Comparison of ENCODE assay signal across 10 mouse cellular contexts in the genomic region with DNA sequence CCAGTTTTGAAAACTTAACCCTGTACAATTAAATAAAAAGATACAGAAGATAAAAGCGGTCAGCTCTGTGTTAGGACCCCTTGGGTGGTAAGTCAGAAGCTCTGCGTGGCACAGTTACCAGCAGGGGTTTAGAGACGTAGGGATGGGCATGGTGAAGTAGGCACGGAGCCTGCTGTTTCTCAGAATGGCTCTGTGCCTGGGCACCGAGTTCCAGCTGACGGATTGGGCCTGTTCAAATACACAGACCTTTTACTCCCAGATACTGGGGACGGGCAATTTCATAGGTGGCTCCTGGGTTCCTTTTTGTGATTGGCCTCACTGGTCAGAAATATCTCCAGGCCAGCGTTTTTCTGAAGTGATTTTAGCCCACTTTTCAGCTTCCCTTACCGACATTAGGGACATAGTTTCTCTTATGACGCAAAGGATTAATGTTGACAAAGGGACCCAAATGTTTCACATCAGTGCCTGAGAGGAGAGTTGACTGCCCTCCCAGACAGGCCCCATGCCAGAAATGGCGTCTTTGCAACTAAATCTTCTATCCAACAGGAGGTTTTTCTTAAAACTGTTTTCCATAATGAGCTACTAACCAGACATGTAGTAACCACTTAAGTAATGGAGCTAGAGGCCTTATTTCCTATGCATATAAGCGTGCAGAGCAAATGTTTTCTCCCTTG.
DNase-seq lines count a peak whose midpoint lies in the region.
"Had no signal": no experiment of that assay in that cellular context is flagged by ENCODE, and none has a peak within 500 bp of the region (broad histone marks: within the 10 kb centered on the region; RNA-seq: fewer than 3 reads in every experiment).

No protein-coding gene starts in this region.

- H3K36me3 ChIP-seq in heart, embryonic 10.5 days = no peaks in the 10 kb centered on the region

- 70% methylated on average over 12 of the region's 12 CpGs for WGBS in heart, embryonic 10.5 days

- no peak overlapping the region for H3K4me3 ChIP-seq in heart, embryonic 10.5 days
- H3K4me3 ChIP-seq: left cerebral cortex, adult 2 months had no signal

- no peak overlapping the region for H3K27ac ChIP-seq in heart, embryonic 10.5 days
- H3K27ac ChIP-seq: left cerebral cortex, adult 2 months had no signal

- DNase-seq in heart, adult 11 months = peak; percentile 90
- no peak for DNase-seq in heart, embryonic 10.5 days (ENCODE audit: low spot score)
- peak; percentile 31 for DNase-seq in MN1 (ENCODE audit: low spot score)
- peak; percentile 38 to 55 for DNase-seq in cerebellum, postnatal 14 days
- DNase-seq in kidney, postnatal 10 days = peak; percentile 76
- no peak for DNase-seq in right cerebral cortex, postnatal 14 days
- DNase-seq in adrenal gland, postnatal 4 days (ENCODE audit: low spot score in 2 of 2) = no peak
- no peak for DNase-seq in adrenal gland, adult 2 months
- DNase-seq: adrenal gland, postnatal 36 days had no signal

- no peaks in the 10 kb centered on the region for H3K9me3 ChIP-seq in heart, embryonic 10.5 days

- no peaks in the 10 kb centered on the region for H3K27me3 ChIP-seq in heart, embryonic 10.5 days (ENCODE audit: insufficient read depth, poor library complexity, severe bottlenecking)

- H3K4me1 ChIP-seq in heart, embryonic 10.5 days = peaks cover 73% of the 10 kb centered on the region

Comparison
In these comparisons a context has a peak if more than half of its experiments do, and no peak if none do; other contexts are left out.
1. DNase-seq: peak in heart, adult 11 months (single experiment), MN1 (single experiment), cerebellum, postnatal 14 days (2 of 2) and kidney, postnatal 10 days (single experiment); none in heart, embryonic 10.5 days (single experiment), right cerebral cortex, postnatal 14 days (single experiment), adrenal gland, postnatal 4 days (0 of 2) and adrenal gland, adult 2 months (single experiment).